Mouse (Mus musculus): ENCODE results near the gene Lamc1.

- TF ChIP-seq CTCF (IDR thresholded peaks at IDR 0.05; ENCODE audit: extremely low read depth, insufficient read length, insufficient replicate concordance, low read depth, low read length) (no peak), POLR2A (IDR thresholded peaks at IDR 0.05; ENCODE audit: low read depth, low read length) (no peak)
These were observed 47.4 kb downstream of the Lamc1 start for GRCm38 (mm10) chr1:153285188-153285587.

Measured in small intestine, adult 2 months (tissue).